Mouse (Mus musculus) forebrain, postnatal 0 days (tissue): Measurements from ENCODE around the gene Lrrc36. TPM values are rescaled to one million over a fixed set of nuclear protein-coding genes. Genes with fewer than 3 reads are reported as not detected.

Experiments
- ATAC-seq: fragments of 200-750 bp; cut with Nextera tagmentation; 2 replicates; pipeline ENCODE4 v1.8.0; 2017; ENCODE audit warnings: mild to moderate bottlenecking, moderate library complexity
- DNase-seq: peaks from one replicate; pipeline ENCODE4 v3.0.0-alpha.2; 2015
- H3K27ac ChIP-seq: fragments of 300-500 bp; sonication (generic); 2 replicates; pipeline ENCODE4 v1.5.1; 2014; ENCODE audit warnings: low read depth, mild to moderate bottlenecking, antibody characterized with exemption, low read length, moderate library complexity, mixed read lengths
- H3K27me3 ChIP-seq: fragments of 300-500 bp; sonication (generic); 2 replicates; pipeline ENCODE4 v1.6.1; 2014; ENCODE audit warnings: mild to moderate bottlenecking, low read length, mixed read lengths; ENCODE audit not compliant: insufficient read depth
- H3K36me3 ChIP-seq: fragments of 300-500 bp; sonication (generic); 2 replicates; pipeline ENCODE4 v1.6.1; 2014; ENCODE audit warnings: mild to moderate bottlenecking, moderate library complexity; ENCODE audit not compliant: insufficient read depth
- H3K4me1 ChIP-seq: fragments of 300-500 bp; sonication (generic); 2 replicates; pipeline ENCODE4 v1.6.1; 2014; ENCODE audit warnings: antibody characterized with exemption; ENCODE audit not compliant: insufficient read depth
- H3K4me2 ChIP-seq: fragments of 300-500 bp; sonication (generic); 2 replicates; pipeline ENCODE4 v1.6.1; 2014; ENCODE audit warnings: low read depth, mild to moderate bottlenecking, moderate library complexity
- H3K4me3 ChIP-seq: fragments of 300-500 bp; sonication (generic); 2 replicates; pipeline ENCODE4 v1.5.1; 2014; ENCODE audit warnings: low read depth, low read length, mixed read lengths
- H3K9ac ChIP-seq: fragments of 300-500 bp; sonication (generic); 2 replicates; pipeline ENCODE4 v1.6.1; 2014; ENCODE audit warnings: mild to moderate bottlenecking
- H3K9me3 ChIP-seq: fragments of 300-500 bp; sonication (generic); 2 replicates; pipeline ENCODE4 v1.6.1; 2016; ENCODE audit warnings: low read length
- CTCF ChIP-seq: sonication (generic); IDR thresholded peaks from 2 replicates; pipeline ENCODE4 v1.5.1; 2016; ENCODE audit warnings: antibody characterized with exemption, control low read depth, low read depth
- WGBS: fragments of 180-500 bp; shearing (Covaris S2); extraction: QIAGEN DNeasy Blood & Tissue Kit; methylation state at CpG from one replicate; pipeline ENCODE4 v1.1.7; 2014; 5-methylcytosine and 5-hydroxymethylcytosine counted together
- polyA plus RNA-seq: library from polyadenylated mRNA; unstranded; fragments of >200 nt; fragmentation: Nextera tagmentation; extraction: Ambion mirVana; gene quantifications from 2 replicates; pipeline ENCODE4 v1.2.1, GENCODE M21; 2015
- total RNA-seq: library from RNA; depleted of rRNA; stranded (reverse); fragments of >200 nt; gene quantifications from 2 replicates; pipeline ENCODE4 v1.2.3, GENCODE M21; 2014; rRNA removed

The Lrrc36 gene
- total and polyA plus RNA-seq, 2 experiments from 2014 or later = 1.1 to 1.7 TPM

DNA sequence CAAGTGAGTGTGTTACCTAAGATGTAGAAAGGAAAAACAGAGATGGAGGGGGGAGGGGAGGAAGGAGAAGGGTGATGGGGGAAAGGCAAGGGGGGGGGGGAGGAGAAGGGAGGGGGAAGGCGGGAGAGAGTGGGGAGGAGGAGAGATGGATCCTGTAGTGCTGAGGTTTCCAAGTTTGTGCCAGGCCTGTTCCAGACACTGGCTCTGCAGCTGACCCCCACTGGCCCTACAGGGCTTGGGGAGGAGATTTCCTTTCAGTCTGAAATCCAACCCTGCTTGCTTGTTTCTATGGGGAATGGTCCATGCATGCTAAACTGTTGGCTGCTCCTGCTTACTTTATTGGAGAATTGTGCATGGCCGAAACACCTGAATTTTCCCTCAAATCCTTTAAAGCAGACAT, 95.4 kb downstream of the Lrrc36 start:
- Histone ChIP-seq H3K9me3 (no peaks in the 10 kb centered on the region), H3K9ac (no peak overlapping the region), H3K4me2 (no peak overlapping the region), H3K4me1 (no peaks in the 10 kb centered on the region), H3K27ac (no peak overlapping the region), H3K4me3 (no peak overlapping the region), H3K36me3 (no peaks in the 10 kb centered on the region), H3K27me3 (no peaks in the 10 kb centered on the region)
- TF ChIP-seq CTCF = no peak
- WGBS = 33% methylated on average over 2 of the region's 2 CpGs
- ATAC-seq (peak; percentile 27; the same call in 1 of the 2 replicates), DNase-seq (no peak)

DNA sequence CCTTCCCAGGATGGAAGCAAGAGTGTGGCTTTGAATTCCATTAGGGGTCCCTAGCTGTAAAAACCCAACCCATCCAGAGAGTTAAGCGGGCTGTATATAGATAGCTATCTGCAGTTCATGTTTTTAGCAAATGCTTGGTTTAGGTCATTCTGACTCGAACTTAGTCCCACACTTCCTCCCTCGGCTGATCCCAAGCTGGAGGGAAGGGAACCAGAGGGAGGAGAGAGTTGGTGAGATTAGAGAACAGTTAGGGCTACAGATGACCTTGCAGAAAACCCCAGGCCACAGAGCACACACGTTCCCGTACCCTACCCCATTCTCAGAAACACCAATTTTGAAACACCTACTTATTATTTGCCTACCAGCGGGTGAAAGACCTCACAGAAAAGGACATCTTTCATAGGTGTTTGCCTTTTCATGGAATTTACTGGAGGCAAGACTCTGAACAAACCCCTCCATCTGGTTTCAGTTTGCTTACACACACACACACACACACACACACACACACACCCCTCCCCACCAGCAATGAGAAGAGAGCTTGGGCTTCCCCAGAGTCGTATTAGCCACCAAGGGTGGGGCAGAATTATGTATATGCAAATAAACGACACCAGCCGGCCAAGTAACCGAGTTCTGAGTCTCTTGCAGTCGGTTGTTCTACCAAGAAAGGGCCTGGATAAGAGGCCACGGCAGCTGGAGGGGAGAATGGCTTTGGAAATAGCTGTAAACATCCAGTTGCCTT, 96.8 kb downstream of the Lrrc36 start:
- 53% methylated on average over 12 of the region's 12 CpGs for WGBS
- no peak for ATAC-seq

More for the DNA sequence above, 96.8 kb downstream of the Lrrc36 start:
- no peak for DNase-seq
- no peak for TF ChIP-seq CTCF
- H3K27ac ChIP-seq = no peak overlapping the region
- H3K9ac ChIP-seq = no peak overlapping the region
- H3K4me1 ChIP-seq = no peaks in the 10 kb centered on the region
- H3K4me2 ChIP-seq = no peak overlapping the region
- H3K27me3 ChIP-seq = no peaks in the 10 kb centered on the region
- H3K36me3 ChIP-seq = no peaks in the 10 kb centered on the region
- no peak overlapping the region for H3K4me3 ChIP-seq
- H3K9me3 ChIP-seq = no peaks in the 10 kb centered on the region

Other genes starting within 250 kb of the Lrrc36 start
- gene Cbfb, start 242.9 kb upstream of the Lrrc36 start, total RNA-seq = 56.4 and 65.6 TPM in 2 replicates
- 23.5 and 29.9 TPM in 2 replicates for gene Cbfb, start 242.9 kb upstream of the Lrrc36 start, polyA plus RNA-seq
- gene D230025D16Rik, start 188.4 kb upstream of the Lrrc36 start, total RNA-seq = 37.1 and 40.7 TPM in 2 replicates
- gene D230025D16Rik, start 188.4 kb upstream of the Lrrc36 start, polyA plus RNA-seq = 22.0 and 25.5 TPM in 2 replicates
- gene B3gnt9, start 158.4 kb upstream of the Lrrc36 start, total RNA-seq = 8.4 and 11.4 TPM in 2 replicates
- gene B3gnt9, start 158.4 kb upstream of the Lrrc36 start, polyA plus RNA-seq = 6.6 and 6.8 TPM in 2 replicates
- 14.7 and 23.9 TPM in 2 replicates for gene Tradd, start 149.0 kb upstream of the Lrrc36 start, total RNA-seq
- gene Tradd, start 149.0 kb upstream of the Lrrc36 start, polyA plus RNA-seq = 14.0 and 20.9 TPM in 2 replicates
- 0.38 and 1.4 TPM in 2 replicates for gene Fbxl8, start 148.9 kb upstream of the Lrrc36 start, total RNA-seq
- gene Fbxl8, start 148.9 kb upstream of the Lrrc36 start, polyA plus RNA-seq = 0.85 and 1.1 TPM in 2 replicates
- gene Hsf4, start 143.8 kb upstream of the Lrrc36 start, total RNA-seq = 0.15 and 0.90 TPM in 2 replicates
- 0.30 and 0.44 TPM in 2 replicates for gene Hsf4, start 143.8 kb upstream of the Lrrc36 start, polyA plus RNA-seq
- gene Nol3, start 137.4 kb upstream of the Lrrc36 start, total RNA-seq = 1.5 and 1.7 TPM in 2 replicates
- gene Nol3, start 137.4 kb upstream of the Lrrc36 start, polyA plus RNA-seq = 3.0 and 4.3 TPM in 2 replicates
- 54.2 and 70.9 TPM in 2 replicates for gene 4931428F04Rik, start 123.7 kb upstream of the Lrrc36 start, total RNA-seq
- 124 and 146 TPM in 2 replicates for gene 4931428F04Rik, start 123.7 kb upstream of the Lrrc36 start, polyA plus RNA-seq
- gene Exoc3l, start 117.5 kb upstream of the Lrrc36 start, total RNA-seq = 1.8 and 2.7 TPM in 2 replicates
- 7.0 and 7.5 TPM in 2 replicates for gene Exoc3l, start 117.5 kb upstream of the Lrrc36 start, polyA plus RNA-seq
- 26.2 and 36.7 TPM in 2 replicates for gene E2f4, start 115.9 kb upstream of the Lrrc36 start, total RNA-seq
- gene E2f4, start 115.9 kb upstream of the Lrrc36 start, polyA plus RNA-seq = 30.6 and 31.6 TPM in 2 replicates
- gene Elmo3, start 108.0 kb upstream of the Lrrc36 start, total RNA-seq = 0.86 and 0.92 TPM in 2 replicates
- 0.54 and 1.1 TPM in 2 replicates for gene Elmo3, start 108.0 kb upstream of the Lrrc36 start, polyA plus RNA-seq
- gene Lrrc29, start 87.3 kb upstream of the Lrrc36 start, total RNA-seq = 1.6 and 3.0 TPM in 2 replicates
- 1.8 and 2.1 TPM in 2 replicates for gene Lrrc29, start 87.3 kb upstream of the Lrrc36 start, polyA plus RNA-seq
- 76.4 and 109 TPM in 2 replicates for gene Tmem208, start 87.2 kb upstream of the Lrrc36 start, total RNA-seq
- 126 and 140 TPM in 2 replicates for gene Tmem208, start 87.2 kb upstream of the Lrrc36 start, polyA plus RNA-seq
- gene Fhod1, start 65.6 kb upstream of the Lrrc36 start, total RNA-seq = 1.4 and 2.1 TPM in 2 replicates
- 0.15 and 0.30 TPM in 2 replicates for gene Fhod1, start 65.6 kb upstream of the Lrrc36 start, polyA plus RNA-seq
- 17.5 and 17.8 TPM in 2 replicates for gene Slc9a5, start 64.7 kb upstream of the Lrrc36 start, total RNA-seq
- 5.6 and 7.2 TPM in 2 replicates for gene Slc9a5, start 64.7 kb upstream of the Lrrc36 start, polyA plus RNA-seq
- gene Plekhg4, start 40.3 kb upstream of the Lrrc36 start, total RNA-seq = 4.2 and 4.5 TPM in 2 replicates
- gene Plekhg4, start 40.3 kb upstream of the Lrrc36 start, polyA plus RNA-seq = 0.70 and 0.77 TPM in 2 replicates
- gene Kctd19, start 69 bp upstream of the Lrrc36 start, total RNA-seq = 0.10 and 0.15 TPM in 2 replicates
- gene Kctd19, start 69 bp upstream of the Lrrc36 start, polyA plus RNA-seq = 0.16 and 0.19 TPM in 2 replicates
- 66.6 and 80.6 TPM in 2 replicates for gene Tppp3, start 58.0 kb downstream of the Lrrc36 start, total RNA-seq
- gene Tppp3, start 58.0 kb downstream of the Lrrc36 start, polyA plus RNA-seq = 74.6 and 106 TPM in 2 replicates
- 22.9 and 30.4 TPM in 2 replicates for gene Zdhhc1, start 83.3 kb downstream of the Lrrc36 start, total RNA-seq
- gene Zdhhc1, start 83.3 kb downstream of the Lrrc36 start, polyA plus RNA-seq = 16.2 and 22.7 TPM in 2 replicates
- gene Hsd11b2, start 105.2 kb downstream of the Lrrc36 start, total RNA-seq = 0.38 and 0.52 TPM in 2 replicates
- 1.3 and 2.6 TPM in 2 replicates for gene Hsd11b2, start 105.2 kb downstream of the Lrrc36 start, polyA plus RNA-seq
- gene Atp6v0d1, start 152.5 kb downstream of the Lrrc36 start, total RNA-seq = 179 TPM in 2 replicates
- gene Atp6v0d1, start 152.5 kb downstream of the Lrrc36 start, polyA plus RNA-seq = 251 and 275 TPM in 2 replicates
- gene Ripor1, start 191.7 kb downstream of the Lrrc36 start, total RNA-seq = 9.2 and 10.6 TPM in 2 replicates
- 37.2 and 37.4 TPM in 2 replicates for gene Ripor1, start 191.7 kb downstream of the Lrrc36 start, polyA plus RNA-seq
- 39.5 and 52.5 TPM in 2 replicates for gene Ctcf, start 223.0 kb downstream of the Lrrc36 start, total RNA-seq
- 67.9 and 86.0 TPM in 2 replicates for gene Ctcf, start 223.0 kb downstream of the Lrrc36 start, polyA plus RNA-seq
- gene Agrp, start 223.8 kb downstream of the Lrrc36 start, total RNA-seq = 1.5 TPM in 1 of 2 replicates, not detected in the other
- 0.62 and 0.90 TPM in 2 replicates for gene Agrp, start 223.8 kb downstream of the Lrrc36 start, polyA plus RNA-seq